Mouse (Mus musculus) liver, embryonic 15.5 days (tissue): ENCODE measurements around the gene Olfr588-ps1. TPM values are rescaled to one million over a fixed set of nuclear protein-coding genes. Genes with fewer than 3 reads are reported as not detected.
"Not testable (repeated sequence)": the region's sequence is repeated elsewhere in the genome, so short reads cannot be mapped to it uniquely, and the experiment has no call there.

ENCODE experiments used
- ATAC-seq: fragments of 200-750 bp; cut with Nextera tagmentation; 2 replicates; pipeline ENCODE4 v1.8.0; 2017; ENCODE audit warnings: moderate number of reproducible peaks, mild to moderate bottlenecking, moderate library complexity; ENCODE audit not compliant: insufficient read depth
- H3K27ac ChIP-seq: fragments of 300-500 bp; sonication (generic); replicated peaks from 2 replicates; pipeline ENCODE4 v1.5.1; 2015; ENCODE audit warnings: mild to moderate bottlenecking, inconsistent platforms
- H3K27me3 ChIP-seq: fragments of 300-500 bp; sonication (generic); 2 replicates; pipeline ENCODE4 v1.6.1; 2015; ENCODE audit warnings: mild to moderate bottlenecking, inconsistent platforms
- H3K36me3 ChIP-seq: fragments of 300-500 bp; sonication (generic); replicated peaks from 2 replicates; pipeline ENCODE4 v1.6.1; 2015; ENCODE audit warnings: moderate library complexity, mild to moderate bottlenecking, inconsistent platforms
- H3K4me1 ChIP-seq: fragments of 300-500 bp; sonication (generic); replicated peaks from 2 replicates; pipeline ENCODE4 v1.6.1; 2015; ENCODE audit warnings: inconsistent platforms
- H3K4me2 ChIP-seq: fragments of 300-500 bp; sonication (generic); 2 replicates; pipeline ENCODE4 v1.6.1; 2015; ENCODE audit warnings: moderate library complexity, mild to moderate bottlenecking, inconsistent platforms
- H3K4me3 ChIP-seq: fragments of 300-500 bp; sonication (generic); replicated peaks from 2 replicates; pipeline ENCODE4 v1.5.1; 2015; ENCODE audit warnings: mild to moderate bottlenecking, inconsistent platforms
- H3K9ac ChIP-seq: fragments of 300-500 bp; sonication (generic); 2 replicates; pipeline ENCODE4 v1.6.1; 2015; ENCODE audit warnings: moderate library complexity, mild to moderate bottlenecking, inconsistent platforms
- H3K9me3 ChIP-seq: fragments of 300-500 bp; sonication (generic); replicated peaks from 2 replicates; pipeline ENCODE4 v1.6.1; 2016; ENCODE audit warnings: inconsistent platforms
- WGBS: fragments of 180-500 bp; shearing (Covaris S2); methylation state at CpG from one replicate; pipeline ENCODE4 v1.1.7; 2015; ENCODE audit warnings: mixed read lengths; ENCODE audit not compliant: insufficient replicate concordance; 5-methylcytosine and 5-hydroxymethylcytosine counted together
- polyA plus RNA-seq: library from polyadenylated mRNA; unstranded; fragments of >200 nt; fragmentation: Nextera tagmentation; extraction: Ambion mirVana; gene quantifications from 2 replicates; pipeline ENCODE4 v1.2.1, GENCODE M21; 2015

The Olfr588-ps1 gene
- polyA plus RNA-seq = not detected in 2 replicates

- 70% methylated on average over 1 of the region's 1 CpGs for WGBS
- no peaks in the 10 kb centered on the region for H3K9me3 ChIP-seq
- no peaks in the 10 kb centered on the region for H3K36me3 ChIP-seq
- no peak within 1 kb of the TSS for H3K4me3 ChIP-seq
- ATAC-seq = no peak
- H3K27me3 ChIP-seq = no peaks in the 10 kb centered on the region
- no peak within 1 kb of the TSS for H3K27ac ChIP-seq
- no peaks in the 10 kb centered on the region for H3K4me1 ChIP-seq
- no peak within 1 kb of the TSS for H3K4me2 ChIP-seq
- H3K9ac ChIP-seq = no peak within 1 kb of the TSS
Observed at GRCm38 (mm10) chr7:103140579-103140978, at the start of gene Olfr588-ps1. TSS of gene Olfr588-ps1 (plus strand) at chr7:103140879.

- H3K9me3 ChIP-seq = no peaks in the 10 kb centered on the region
- no peaks in the 10 kb centered on the region for H3K36me3 ChIP-seq
- 58% methylated on average over 1 of the region's 1 CpGs for WGBS
- H3K9ac ChIP-seq = no peak within 1 kb of the TSS
- ATAC-seq = no peak
- no peaks in the 10 kb centered on the region for H3K4me1 ChIP-seq
- H3K4me2 ChIP-seq = no peak within 1 kb of the TSS
- no peaks in the 10 kb centered on the region for H3K27me3 ChIP-seq
- no peak within 1 kb of the TSS for H3K4me3 ChIP-seq
- no peak within 1 kb of the TSS for H3K27ac ChIP-seq
Observed at GRCm38 (mm10) chr7:103097420-103097819, 43.3 kb upstream of the Olfr588-ps1 start, which contains the start of gene Olfr585. TSS of gene Olfr585 (plus strand) at chr7:103097720.

- H3K36me3 ChIP-seq = no peaks in the 10 kb centered on the region
- no peak overlapping the region for H3K4me3 ChIP-seq
- H3K27ac ChIP-seq = no peak overlapping the region
- H3K27me3 ChIP-seq = no peaks in the 10 kb centered on the region
- H3K4me1 ChIP-seq = no peaks in the 10 kb centered on the region
- H3K9me3 ChIP-seq = no peaks in the 10 kb centered on the region
- WGBS = 40% methylated on average over 3 of the region's 3 CpGs
- H3K4me2 ChIP-seq = no peak overlapping the region
- H3K9ac ChIP-seq = no peak overlapping the region
- no peak for ATAC-seq
Observed at GRCm38 (mm10) chr7:103119406-103119805, 21.3 kb upstream of the Olfr588-ps1 start.

- Histone ChIP-seq H3K9me3 (no peaks in the 10 kb centered on the region), H3K27ac (no peak within 1 kb of the TSS), H3K4me1 (no peaks in the 10 kb centered on the region), H3K9ac (no peak within 1 kb of the TSS), H3K36me3 (no peaks in the 10 kb centered on the region), H3K4me3 (no peak within 1 kb of the TSS), H3K4me2 (no peak within 1 kb of the TSS), H3K27me3 (no peaks in the 10 kb centered on the region)
- ATAC-seq = no peak
- WGBS = 68% methylated on average over 3 of the region's 3 CpGs
Observed at GRCm38 (mm10) chr7:103125538-103125937, 15.1 kb upstream of the Olfr588-ps1 start, which contains the start of gene Olfr586. TSS of gene Olfr586 (minus strand) at chr7:103125638.

GRCm38 (mm10) chr7:103156256-103156655, 15.6 kb downstream of the Olfr588-ps1 start, which contains the start of gene Olfr589:
TSS of gene Olfr589 (minus strand) at chr7:103156356.
- H3K4me2 ChIP-seq = no peak within 1 kb of the TSS
- no peaks in the 10 kb centered on the region for H3K9me3 ChIP-seq
- WGBS = 33% methylated on average over 2 of the region's 2 CpGs
- no peak within 1 kb of the TSS for H3K27ac ChIP-seq
- no peaks in the 10 kb centered on the region for H3K36me3 ChIP-seq
- H3K9ac ChIP-seq = no peak within 1 kb of the TSS
- ATAC-seq = no peak
- no peaks in the 10 kb centered on the region for H3K27me3 ChIP-seq
- H3K4me3 ChIP-seq = no peak within 1 kb of the TSS
- H3K4me1 ChIP-seq = no peaks in the 10 kb centered on the region

GRCm38 (mm10) chr7:103169697-103170096, 29.0 kb downstream of the Olfr588-ps1 start:
- Histone ChIP-seq H3K27ac (no peak overlapping the region), H3K4me2 (no peak overlapping the region), H3K36me3 (no peaks in the 10 kb centered on the region), H3K9me3 (no peaks in the 10 kb centered on the region), H3K4me3 (no peak overlapping the region), H3K27me3 (no peaks in the 10 kb centered on the region), H3K9ac (no peak overlapping the region), H3K4me1 (no peaks in the 10 kb centered on the region)
- no peak for ATAC-seq
- WGBS = 55% methylated on average over 5 of the region's 5 CpGs

GRCm38 (mm10) chr7:103178240-103178639, 37.6 kb downstream of the Olfr588-ps1 start, which contains the start of gene Olfr591:
TSS of gene Olfr591 (minus strand) at chr7:103178340.
- H3K9me3 ChIP-seq = no peaks in the 10 kb centered on the region
- no peak within 1 kb of the TSS for H3K4me3 ChIP-seq
- ATAC-seq = no peak
- WGBS = 40% methylated on average over 1 of the region's 1 CpGs
- no peaks in the 10 kb centered on the region for H3K27me3 ChIP-seq
- no peak within 1 kb of the TSS for H3K27ac ChIP-seq
- H3K4me1 ChIP-seq = no peaks in the 10 kb centered on the region
- no peak within 1 kb of the TSS for H3K9ac ChIP-seq
- no peaks in the 10 kb centered on the region for H3K36me3 ChIP-seq
- no peak within 1 kb of the TSS for H3K4me2 ChIP-seq

GRCm38 (mm10) chr7:103184503-103184902, 43.8 kb downstream of the Olfr588-ps1 start, which contains the start of gene Olfr592:
TSS of gene Olfr592 (plus strand) at chr7:103184803.
- H3K4me3 ChIP-seq, H3K4me1 ChIP-seq, H3K36me3 ChIP-seq, H3K4me2 ChIP-seq, H3K9me3 ChIP-seq, ATAC-seq, H3K27me3 ChIP-seq, H3K27ac ChIP-seq, H3K9ac ChIP-seq: not testable (repeated sequence)
- 55% methylated on average over 1 of the region's 1 CpGs for WGBS

Other genes with a start within 250 kb of the Olfr588-ps1 start
- not detected in 2 replicates for gene Olfr569, start 250.0 kb upstream of the Olfr588-ps1 start, polyA plus RNA-seq
- gene Olfr570, start 246.3 kb upstream of the Olfr588-ps1 start, polyA plus RNA-seq = not detected in 2 replicates
- gene Olfr571, start 223.3 kb upstream of the Olfr588-ps1 start, polyA plus RNA-seq = not detected in 2 replicates
- not detected in 2 replicates for gene Olfr572, start 216.5 kb upstream of the Olfr588-ps1 start, polyA plus RNA-seq
- not detected in 2 replicates for gene Olfr573-ps1, start 198.3 kb upstream of the Olfr588-ps1 start, polyA plus RNA-seq
- gene Olfr574, start 192.4 kb upstream of the Olfr588-ps1 start, polyA plus RNA-seq = not detected in 2 replicates
- not detected in 2 replicates for gene Olfr575, start 182.1 kb upstream of the Olfr588-ps1 start, polyA plus RNA-seq
- gene Olfr576, start 178.2 kb upstream of the Olfr588-ps1 start, polyA plus RNA-seq = not detected in 2 replicates
- not detected in 2 replicates for gene Olfr577, start 164.9 kb upstream of the Olfr588-ps1 start, polyA plus RNA-seq
- not detected in 2 replicates for gene Olfr578, start 151.6 kb upstream of the Olfr588-ps1 start, polyA plus RNA-seq
- gene Olfr582, start 102.9 kb upstream of the Olfr588-ps1 start, polyA plus RNA-seq = not detected in 2 replicates
- gene Olfr583, start 89.6 kb upstream of the Olfr588-ps1 start, polyA plus RNA-seq = not detected in 2 replicates
- gene Olfr584, start 59.0 kb upstream of the Olfr588-ps1 start, polyA plus RNA-seq = not detected in 2 replicates
- not detected in 2 replicates for gene Olfr585, start 43.2 kb upstream of the Olfr588-ps1 start, polyA plus RNA-seq
- gene Olfr586, start 15.2 kb upstream of the Olfr588-ps1 start, polyA plus RNA-seq = not detected in 2 replicates
- not detected in 2 replicates for gene Olfr589, start 15.5 kb downstream of the Olfr588-ps1 start, polyA plus RNA-seq
- not detected in 2 replicates for gene Olfr591, start 37.5 kb downstream of the Olfr588-ps1 start, polyA plus RNA-seq
- not detected in 2 replicates for gene Olfr592, start 43.9 kb downstream of the Olfr588-ps1 start, polyA plus RNA-seq
- gene Olfr593, start 71.0 kb downstream of the Olfr588-ps1 start, polyA plus RNA-seq = not detected in 2 replicates
- not detected in 2 replicates for gene Olfr594, start 76.1 kb downstream of the Olfr588-ps1 start, polyA plus RNA-seq
- gene Usp17ld, start 111.6 kb downstream of the Olfr588-ps1 start, polyA plus RNA-seq = not detected in 2 replicates
- gene Olfr596, start 164.8 kb downstream of the Olfr588-ps1 start, polyA plus RNA-seq = not detected in 2 replicates
- gene Olfr597, start 175.4 kb downstream of the Olfr588-ps1 start, polyA plus RNA-seq = not detected in 2 replicates
- not detected in 2 replicates for gene Olfr598, start 182.7 kb downstream of the Olfr588-ps1 start, polyA plus RNA-seq
- not detected in 2 replicates for gene Olfr599, start 195.0 kb downstream of the Olfr588-ps1 start, polyA plus RNA-seq
- not detected in 2 replicates for gene Olfr600, start 208.8 kb downstream of the Olfr588-ps1 start, polyA plus RNA-seq
- not detected in 2 replicates for gene Olfr601, start 221.8 kb downstream of the Olfr588-ps1 start, polyA plus RNA-seq
- not detected in 2 replicates for gene Olfr603, start 245.3 kb downstream of the Olfr588-ps1 start, polyA plus RNA-seq